Mouse (Mus musculus): Measurements from ENCODE around the gene Cept1.
"Not testable (repeated sequence)": the region's sequence is repeated elsewhere in the genome, so short reads cannot be mapped to it uniquely, and the experiment has no call there.

Cept1 gene

GRCm38 (mm10) chr3:106547171-106547923, at the start of gene Cept1, which contains the start of gene Dram2:
Cept1 (minus strand) TSS chr3:106547802.
Dram2 (plus strand) TSS chr3:106547798.
- DNase-seq (ENCODE audit: low spot score in 2 of 2), result peak; percentile 92

- DNase-seq (ENCODE audit: low spot score in 2 of 2), result not testable (repeated sequence)
Measured at GRCm38 (mm10) chr3:106593631-106594030, 46.0 kb upstream of the Cept1 start.

- DNase-seq (ENCODE audit: low spot score in 2 of 2), result no peak
Measured at GRCm38 (mm10) chr3:106579296-106579695, 31.7 kb upstream of the Cept1 start.

- DNase-seq (ENCODE audit: low spot score in 2 of 2), result no peak
Measured at GRCm38 (mm10) chr3:106573191-106573590, 25.6 kb upstream of the Cept1 start.

GRCm38 (mm10) chr3:106565876-106566275, 18.3 kb upstream of the Cept1 start:
- DNase-seq (ENCODE audit: low spot score in 2 of 2), result no peak

GRCm38 (mm10) chr3:106558271-106558670, 10.7 kb upstream of the Cept1 start:
- DNase-seq (ENCODE audit: low spot score in 2 of 2), result no peak

- no peak for DNase-seq (ENCODE audit: low spot score in 2 of 2)
Measured at GRCm38 (mm10) chr3:106555743-106556250, 8.2 kb upstream of the Cept1 start.

- DNase-seq (ENCODE audit: low spot score in 2 of 2), result no peak
Measured at GRCm38 (mm10) chr3:106553411-106553810, 5.8 kb upstream of the Cept1 start.

GRCm38 (mm10) chr3:106548971-106549370, 1.4 kb upstream of the Cept1 start:
- DNase-seq (ENCODE audit: low spot score in 2 of 2), result no peak

- DNase-seq (ENCODE audit: low spot score in 2 of 2), result peak in 1 of 2 experiments; percentile 6
Measured at GRCm38 (mm10) chr3:106547924-106548539, 430 bp upstream of the Cept1 start.

GRCm38 (mm10) chr3:106544721-106545316, 2.8 kb downstream of the Cept1 start:
- DNase-seq (ENCODE audit: low spot score in 2 of 2), result no peak

- DNase-seq (ENCODE audit: low spot score in 2 of 2), result no peak
Measured at GRCm38 (mm10) chr3:106533277-106533676, 14.3 kb downstream of the Cept1 start.

GRCm38 (mm10) chr3:106528032-106528431, 19.6 kb downstream of the Cept1 start:
- DNase-seq (ENCODE audit: low spot score in 2 of 2), result no peak

GRCm38 (mm10) chr3:106526411-106526810, 21.2 kb downstream of the Cept1 start:
- DNase-seq (ENCODE audit: low spot score in 2 of 2), result no peak

GRCm38 (mm10) chr3:106522730-106523129, 24.9 kb downstream of the Cept1 start:
- no peak for DNase-seq (ENCODE audit: low spot score in 2 of 2)

- DNase-seq (ENCODE audit: low spot score in 2 of 2), result no peak
Measured at GRCm38 (mm10) chr3:106515016-106515415, 32.6 kb downstream of the Cept1 start.

- DNase-seq (ENCODE audit: low spot score in 2 of 2), result no peak
Measured at GRCm38 (mm10) chr3:106510669-106511068, 36.9 kb downstream of the Cept1 start.

- DNase-seq (ENCODE audit: low spot score in 2 of 2), result no peak
Measured at GRCm38 (mm10) chr3:106502892-106503291, 44.7 kb downstream of the Cept1 start.

GRCm38 (mm10) chr3:106500510-106500909, 47.1 kb downstream of the Cept1 start:
- no peak for DNase-seq (ENCODE audit: low spot score in 2 of 2)

- DNase-seq (ENCODE audit: low spot score in 2 of 2), result no peak
Measured at GRCm38 (mm10) chr3:106496996-106497395, 50.6 kb downstream of the Cept1 start.

- DNase-seq (ENCODE audit: low spot score in 2 of 2), result no peak
Measured at GRCm38 (mm10) chr3:106496045-106496721, 51.4 kb downstream of the Cept1 start.

Data from thymus, postnatal 10 days (tissue).